Mouse (Mus musculus) small intestine, adult 2 months (tissue): ENCODE measurements around the gene Larp6. TPM values are rescaled to one million over a fixed set of nuclear protein-coding genes. Genes with fewer than 3 reads are reported as not detected.

ENCODE experiments used
- H3K27ac ChIP-seq: fragments of 200-500 bp; 2 replicates; pipeline ENCODE4 v1.5.1; 2012; ENCODE audit warnings: low read depth, low read length, control low read depth, inconsistent platforms; ENCODE audit not compliant: insufficient read depth
- H3K27me3 ChIP-seq: fragments of 200-500 bp; 2 replicates; pipeline ENCODE4 v1.6.1; 2012; ENCODE audit warnings: mild to moderate bottlenecking, moderate library complexity, low read length, inconsistent platforms; ENCODE audit not compliant: control insufficient read depth, insufficient read depth
- H3K36me3 ChIP-seq: fragments of 200-500 bp; 2 replicates; pipeline ENCODE4 v1.6.1; 2012; ENCODE audit warnings: mild to moderate bottlenecking, low read length, control low read depth, inconsistent platforms; ENCODE audit not compliant: control insufficient read depth, insufficient read depth
- H3K4me1 ChIP-seq: fragments of 200-500 bp; 2 replicates; pipeline ENCODE4 v1.6.1; 2012; ENCODE audit warnings: low read length, inconsistent platforms, mixed read lengths; ENCODE audit not compliant: control insufficient read depth, insufficient read depth, insufficient read length
- H3K4me3 ChIP-seq: fragments of 200-500 bp; 2 replicates; pipeline ENCODE4 v1.5.1; 2012; ENCODE audit warnings: low read depth, mild to moderate bottlenecking, control low read depth, inconsistent platforms, low read length, moderate library complexity
- CTCF ChIP-seq: fragments of 200-500 bp; IDR thresholded peaks from 2 replicates; pipeline ENCODE4 v1.5.1; 2012; ENCODE audit warnings: low read depth, mild to moderate bottlenecking, control low read depth, inconsistent platforms, low read length, moderate library complexity, mixed read lengths; ENCODE audit not compliant: insufficient replicate concordance, insufficient read length; ENCODE audit errors: extremely low read depth
- POLR2A ChIP-seq: fragments of 200-500 bp; IDR thresholded peaks from 2 replicates; pipeline ENCODE4 v1.6.1; 2012; ENCODE audit warnings: low read depth, mild to moderate bottlenecking, control low read depth, inconsistent platforms, low read length, moderate library complexity
- whole genome bisulfite sequencing: fragments of 180-500 bp; shearing (Covaris S2); methylation state at CpG from one replicate; pipeline ENCODE4 v1.1.7; 2018; 5-methylcytosine and 5-hydroxymethylcytosine counted together
- polyA plus RNA-seq: library from polyadenylated mRNA; depleted of rRNA; stranded (reverse); fragments of >200 nt; gene quantifications from 2 replicates; pipeline ENCODE4 v1.2.3, GENCODE M21; 2012

Gene Larp6
- polyA plus RNA-seq, 1 experiment = 0.84 TPM

DNA sequence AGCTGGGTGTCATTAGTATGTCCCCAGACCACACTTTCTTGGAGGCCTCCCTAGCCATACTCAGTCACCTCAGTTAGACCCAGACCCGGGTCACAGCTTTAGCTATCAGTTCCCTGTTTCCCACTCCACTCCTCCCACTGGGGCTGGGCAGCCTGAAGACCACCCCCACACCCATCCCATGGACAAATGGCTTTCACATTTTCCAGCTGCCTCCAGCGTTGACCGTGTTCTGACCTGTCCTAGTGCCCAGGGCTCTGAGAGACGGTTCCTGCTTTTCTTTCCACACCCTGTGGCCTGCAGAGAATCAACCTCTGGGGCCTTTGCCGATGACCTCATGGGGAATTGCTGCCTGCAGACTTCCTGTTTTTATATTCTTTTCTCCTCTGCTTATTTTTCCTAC, 45.0 kb downstream of the Larp6 start:
- WGBS = 63% methylated on average over 5 of the region's 5 CpGs

DNA sequence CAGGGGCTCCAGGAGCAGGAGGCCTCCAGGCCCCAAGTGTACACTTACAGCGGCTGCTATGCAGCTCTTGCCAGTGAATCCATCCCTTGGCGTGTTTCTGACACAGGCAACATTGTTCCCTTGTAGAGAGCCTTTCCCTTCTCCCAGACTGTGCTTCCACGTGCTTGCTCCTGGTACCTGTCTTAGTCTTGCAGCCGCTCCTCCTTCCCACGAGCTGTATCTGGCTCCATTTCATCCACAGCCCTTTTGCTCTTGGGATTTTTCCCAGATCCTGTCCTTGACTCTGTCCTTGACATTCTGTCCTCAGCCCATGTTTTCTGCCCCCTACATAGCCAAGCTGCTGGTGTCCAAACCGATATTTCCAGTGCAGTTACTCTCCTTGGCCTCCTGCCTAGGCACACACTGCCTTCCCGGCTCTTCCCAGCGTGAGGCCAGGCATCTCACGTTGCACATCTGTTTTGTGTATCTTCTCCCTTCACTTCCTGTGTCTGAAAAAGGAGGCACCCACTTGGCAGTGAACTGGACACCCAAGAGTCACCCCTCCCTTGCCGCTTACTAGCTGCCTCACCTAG, 46.7 kb downstream of the Larp6 start:
- Histone ChIP-seq H3K27me3 (no peaks in the 10 kb centered on the region), H3K27ac (no peak overlapping the region), H3K36me3 (no peaks in the 10 kb centered on the region), H3K4me1 (no peaks in the 10 kb centered on the region), H3K4me3 (no peak overlapping the region)
- TF ChIP-seq CTCF = no peak
- 50% methylated on average over 10 of the region's 10 CpGs for WGBS

More for the DNA sequence above, 45.0 kb downstream of the Larp6 start:
- TF ChIP-seq POLR2A (no peak), CTCF (no peak)
- no peaks in the 10 kb centered on the region for H3K27me3 ChIP-seq
- H3K4me3 ChIP-seq = no peak overlapping the region
- H3K4me1 ChIP-seq = no peaks in the 10 kb centered on the region
- no peak overlapping the region for H3K27ac ChIP-seq
- H3K36me3 ChIP-seq = no peaks in the 10 kb centered on the region

DNA sequence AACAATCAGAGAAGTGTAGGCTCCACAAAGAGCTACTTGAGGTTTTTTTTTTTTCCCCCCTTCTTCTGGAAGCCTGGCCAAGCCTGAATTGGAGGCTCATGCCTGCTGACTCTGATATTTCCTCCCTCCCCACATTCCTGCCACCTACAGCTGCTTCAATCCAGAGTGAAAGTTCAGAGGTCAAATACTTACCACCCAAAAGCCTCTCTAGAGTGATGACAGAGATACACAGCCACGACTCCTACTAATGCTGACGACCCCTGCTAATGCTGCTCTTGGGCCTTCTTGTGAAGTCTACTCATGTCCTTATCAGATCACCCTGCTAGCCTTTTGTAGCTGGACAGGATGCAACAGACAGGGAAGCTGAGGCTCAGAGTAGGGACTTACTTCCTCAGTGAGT, 52.4 kb downstream of the Larp6 start:
- no peak for TF ChIP-seq CTCF
- WGBS = 52% methylated on average over 2 of the region's 2 CpGs
- Histone ChIP-seq H3K4me3 (no peak overlapping the region), H3K27me3 (no peaks in the 10 kb centered on the region), H3K27ac (no peak overlapping the region), H3K4me1 (no peaks in the 10 kb centered on the region), H3K36me3 (no peaks in the 10 kb centered on the region)

DNA sequence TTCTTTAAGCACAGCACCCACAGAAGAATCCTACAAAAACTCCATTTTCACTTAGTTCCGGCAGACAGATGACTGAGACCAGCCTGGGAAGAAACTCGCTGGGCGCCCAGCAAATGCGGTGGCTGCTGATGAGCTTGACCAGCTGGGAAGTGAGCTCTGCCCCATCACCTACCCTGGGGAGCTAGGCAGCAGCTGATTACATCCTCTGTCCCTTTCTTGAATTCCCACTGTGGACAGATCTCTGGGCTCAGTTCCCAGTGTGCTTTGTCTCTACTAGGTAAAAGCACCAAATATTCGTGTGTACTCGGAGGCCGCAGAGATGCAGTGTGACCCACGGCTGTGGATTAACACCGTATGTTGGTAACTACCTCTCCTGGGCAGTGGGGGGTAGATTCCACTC, 55.6 kb downstream of the Larp6 start:
- H3K27me3 ChIP-seq = no peaks in the 10 kb centered on the region
- WGBS = 77% methylated on average over 9 of the region's 9 CpGs
- H3K27ac ChIP-seq = no peak overlapping the region
- no peaks in the 10 kb centered on the region for H3K4me1 ChIP-seq
- no peaks in the 10 kb centered on the region for H3K36me3 ChIP-seq
- H3K4me3 ChIP-seq = no peak overlapping the region
- TF ChIP-seq CTCF (no peak), POLR2A (no peak)

DNA sequence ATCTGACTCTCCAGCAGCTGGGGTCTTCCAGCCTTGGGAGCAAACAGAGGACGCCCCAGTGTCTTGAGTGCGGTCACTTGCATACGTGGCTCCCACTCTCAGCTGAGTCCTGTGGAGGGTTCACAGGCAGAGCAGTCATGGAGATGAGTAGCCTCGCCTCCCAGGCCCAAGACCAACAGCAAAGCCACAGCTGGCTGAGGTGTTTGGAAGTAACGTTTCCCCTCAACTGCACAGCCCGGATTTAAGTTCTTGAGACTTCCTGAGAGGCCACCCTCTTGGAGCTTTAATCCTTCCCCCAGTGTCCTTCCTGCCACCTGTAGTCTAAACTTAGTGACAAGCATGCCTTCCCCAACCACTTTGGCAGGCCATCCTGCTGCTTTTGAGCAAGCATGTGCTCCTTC, 56.9 kb downstream of the Larp6 start:
- Histone ChIP-seq H3K27ac (no peak overlapping the region), H3K27me3 (no peaks in the 10 kb centered on the region), H3K4me1 (no peaks in the 10 kb centered on the region), H3K36me3 (no peaks in the 10 kb centered on the region), H3K4me3 (no peak overlapping the region)
- TF ChIP-seq CTCF (no peak), POLR2A (no peak)
- WGBS = 81% methylated on average over 6 of the region's 6 CpGs

DNA sequence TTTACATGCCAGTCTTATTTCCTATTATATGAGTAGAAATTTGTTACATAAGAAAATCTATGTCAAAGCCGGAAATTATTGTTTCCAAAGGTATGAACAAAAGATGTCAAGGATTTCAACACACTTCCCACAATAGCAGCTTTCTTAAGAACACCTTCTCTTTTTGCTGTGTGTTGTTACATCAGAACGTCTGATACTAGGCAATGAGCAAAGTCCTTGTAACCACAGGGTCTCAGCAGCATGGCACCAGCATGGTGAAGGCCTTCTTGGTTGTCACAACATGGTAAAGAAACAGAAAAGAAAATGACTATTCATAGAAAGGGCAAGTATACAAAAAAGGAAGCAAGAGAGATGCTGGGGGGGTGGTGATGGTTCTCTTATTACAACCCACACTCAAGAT, 60.9 kb downstream of the Larp6 start:
- 87% methylated on average over 2 of the region's 2 CpGs for WGBS
- Histone ChIP-seq H3K27ac (no peak overlapping the region), H3K4me3 (no peak overlapping the region), H3K27me3 (no peaks in the 10 kb centered on the region), H3K36me3 (no peaks in the 10 kb centered on the region), H3K4me1 (no peaks in the 10 kb centered on the region)
- TF ChIP-seq POLR2A = no peak
- no peak for TF ChIP-seq CTCF

DNA sequence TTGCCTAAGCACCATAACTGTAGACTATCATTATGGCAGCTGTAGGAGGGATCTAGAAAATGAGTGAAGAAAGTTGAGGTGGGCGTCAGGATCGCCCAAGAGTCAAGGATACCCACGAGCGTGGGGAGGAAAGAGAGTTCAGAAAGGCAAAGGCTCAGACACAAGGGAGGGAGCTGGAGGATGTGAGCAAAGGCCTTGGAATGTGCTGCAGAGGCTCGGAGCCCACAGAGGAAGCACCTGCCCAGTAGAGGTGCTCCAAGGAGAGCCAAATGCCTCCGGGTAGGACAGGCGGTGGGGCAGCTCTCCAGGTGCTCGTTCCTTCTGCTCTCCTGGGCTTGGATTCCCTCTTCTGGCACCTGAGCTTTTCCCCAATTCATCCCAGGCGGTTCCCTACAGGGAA, 64.1 kb downstream of the Larp6 start:
- Histone ChIP-seq H3K4me3 (no peak overlapping the region), H3K27ac (no peak overlapping the region), H3K4me1 (no peaks in the 10 kb centered on the region), H3K36me3 (no peaks in the 10 kb centered on the region), H3K27me3 (no peaks in the 10 kb centered on the region)
- 83% methylated on average over 9 of the region's 9 CpGs for WGBS
- no peak for TF ChIP-seq CTCF
- no peak for TF ChIP-seq POLR2A

DNA sequence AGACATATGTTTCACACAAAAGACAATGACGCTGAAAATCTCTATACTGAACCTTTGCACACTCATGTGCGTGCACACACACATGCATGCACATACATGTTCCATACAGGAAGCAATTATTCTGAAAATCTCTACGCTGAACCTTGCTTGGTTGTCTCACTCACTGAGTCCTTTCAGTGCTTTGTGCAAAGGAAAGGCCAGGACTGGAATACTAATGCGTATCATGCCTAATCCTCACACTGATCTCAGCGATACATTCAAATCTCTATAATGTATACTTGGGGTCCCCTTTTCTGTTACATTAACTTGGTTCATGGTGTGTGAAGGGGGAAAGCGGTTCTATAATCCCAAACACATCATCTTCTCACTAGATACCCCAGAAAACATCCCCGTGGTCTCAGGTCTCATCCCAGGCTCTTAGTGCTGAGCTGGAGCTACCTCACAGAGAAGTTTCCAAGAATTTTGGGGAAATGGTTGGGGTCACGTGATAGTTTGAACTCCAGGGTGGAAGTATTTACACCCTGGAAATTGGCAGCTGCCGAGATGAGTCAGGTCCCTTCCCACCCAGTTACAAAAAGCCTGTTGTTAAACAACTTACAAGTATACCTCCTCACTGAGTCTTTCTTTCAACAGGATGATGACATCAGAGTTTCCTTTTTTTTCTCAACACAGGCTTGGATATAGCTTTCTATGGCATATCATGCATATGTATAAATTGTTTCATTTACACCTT, 69.4 kb downstream of the Larp6 start:
- 86% methylated on average over 9 of the region's 9 CpGs for WGBS
- no peaks in the 10 kb centered on the region for H3K36me3 ChIP-seq
- no peak overlapping the region for H3K27ac ChIP-seq

More for the DNA sequence above, 69.4 kb downstream of the Larp6 start:
- TF ChIP-seq CTCF = no peak
- no peak for TF ChIP-seq POLR2A
- no peak overlapping the region for H3K4me3 ChIP-seq
- no peaks in the 10 kb centered on the region for H3K27me3 ChIP-seq
- no peaks in the 10 kb centered on the region for H3K4me1 ChIP-seq
